Mouse (Mus musculus): Measurements from ENCODE around the gene Arl4a.

Arl4a gene

GRCm38 (mm10) chr12:40008459-40008858 lies 29.4 kb downstream of the Arl4a start:
- no peak for DNase-seq

- DNase-seq: no peak
Measured at GRCm38 (mm10) chr12:40004766-40005165, 33.1 kb downstream of the Arl4a start.

- no peak for DNase-seq
Measured at GRCm38 (mm10) chr12:39998853-39999195, 39.0 kb downstream of the Arl4a start.

GRCm38 (mm10) chr12:39998070-39998852 lies 39.6 kb downstream of the Arl4a start:
- no peak for DNase-seq

- DNase-seq: no peak
Measured at GRCm38 (mm10) chr12:39997651-39998050, 40.2 kb downstream of the Arl4a start.

DNA sequence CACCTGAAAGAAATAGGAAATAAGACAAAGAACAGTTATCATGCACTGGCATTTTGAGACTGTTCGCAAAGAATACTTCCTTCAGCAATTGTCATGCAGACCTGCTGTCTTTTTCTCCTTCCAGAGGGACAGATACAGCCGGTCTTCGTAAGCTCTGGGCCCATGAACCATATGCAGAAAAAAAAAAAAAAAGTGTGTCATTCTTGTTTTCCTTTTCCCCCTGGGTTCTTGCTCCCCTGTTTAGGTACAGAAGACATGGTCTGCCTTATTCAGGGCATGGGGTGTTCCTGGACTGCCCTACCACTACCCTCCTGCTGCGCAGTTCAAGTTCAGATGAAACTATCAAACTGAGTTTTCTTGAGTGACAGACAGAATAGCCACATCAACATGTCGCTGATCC lies 41.8 kb downstream of the Arl4a start:
- no peak for DNase-seq

DNA sequence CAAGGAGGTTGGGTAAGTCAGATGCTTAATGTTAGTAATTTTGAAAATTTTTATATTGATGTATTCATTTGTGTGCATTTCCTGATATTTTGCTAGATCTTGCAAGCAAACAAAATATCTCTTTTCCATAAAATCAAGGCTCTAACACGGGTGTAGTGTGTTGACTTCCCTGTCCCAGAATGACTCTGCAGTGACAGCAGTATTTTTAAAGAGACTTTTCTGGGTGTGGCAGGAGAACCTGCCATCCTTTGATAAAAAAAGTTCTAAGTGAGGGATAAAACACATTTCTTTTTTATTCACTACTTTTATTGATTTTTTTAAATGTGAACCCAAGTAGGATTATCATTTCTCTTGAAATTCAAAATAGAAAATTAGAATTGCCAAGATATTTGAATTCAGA lies 42.2 kb downstream of the Arl4a start:
- DNase-seq: no peak

GRCm38 (mm10) chr12:39992767-39993302 lies 45.0 kb downstream of the Arl4a start:
- DNase-seq: no peak

- DNase-seq: no peak
Measured at GRCm38 (mm10) chr12:39990830-39991780, 46.7 kb downstream of the Arl4a start.

GRCm38 (mm10) chr12:39989136-39989535 lies 48.7 kb downstream of the Arl4a start:
- no peak for DNase-seq

DNA sequence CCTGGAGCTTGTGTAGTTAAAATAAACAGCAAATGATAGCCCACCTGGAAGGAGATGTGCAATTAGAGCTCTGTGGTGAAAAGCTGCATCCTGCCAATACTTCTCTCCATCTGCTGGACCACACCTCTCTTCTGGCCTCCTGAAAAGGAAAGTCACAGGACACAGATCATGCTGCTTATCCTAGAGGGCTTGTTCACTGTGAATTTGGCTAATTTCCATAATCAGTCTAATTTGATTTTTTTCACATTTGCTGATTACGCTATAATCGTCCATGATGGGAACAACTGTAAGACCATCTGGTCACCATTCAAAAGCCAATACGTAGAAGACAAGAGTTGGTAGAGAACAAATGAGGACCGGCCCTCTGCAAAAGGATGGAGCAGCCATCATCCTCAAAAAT lies 50.6 kb downstream of the Arl4a start:
- no peak for DNase-seq

GRCm38 (mm10) chr12:39985639-39986038 lies 52.2 kb downstream of the Arl4a start:
- no peak for DNase-seq

DNA sequence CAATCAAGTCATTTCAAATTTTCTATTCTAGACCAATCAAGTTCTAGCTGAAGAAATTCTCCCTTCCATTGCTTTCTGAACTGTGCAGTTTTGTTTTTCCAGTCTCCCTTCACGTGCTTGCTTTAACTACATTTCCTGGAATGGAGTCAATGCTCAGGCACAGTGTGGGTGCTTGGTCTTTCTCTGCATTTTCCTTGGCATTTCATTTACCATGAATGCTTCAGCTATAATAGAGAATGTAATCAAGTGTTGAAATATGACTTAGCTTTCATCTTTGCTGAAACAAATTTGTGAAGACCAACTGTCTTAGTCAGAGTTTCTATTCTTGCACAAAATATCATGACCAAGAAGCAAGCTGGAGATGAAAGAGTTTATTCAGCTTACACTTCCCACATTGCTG lies 58.0 kb downstream of the Arl4a start:
- no peak for DNase-seq

GRCm38 (mm10) chr12:39979066-39979465 lies 58.8 kb downstream of the Arl4a start:
- no peak for DNase-seq

DNA sequence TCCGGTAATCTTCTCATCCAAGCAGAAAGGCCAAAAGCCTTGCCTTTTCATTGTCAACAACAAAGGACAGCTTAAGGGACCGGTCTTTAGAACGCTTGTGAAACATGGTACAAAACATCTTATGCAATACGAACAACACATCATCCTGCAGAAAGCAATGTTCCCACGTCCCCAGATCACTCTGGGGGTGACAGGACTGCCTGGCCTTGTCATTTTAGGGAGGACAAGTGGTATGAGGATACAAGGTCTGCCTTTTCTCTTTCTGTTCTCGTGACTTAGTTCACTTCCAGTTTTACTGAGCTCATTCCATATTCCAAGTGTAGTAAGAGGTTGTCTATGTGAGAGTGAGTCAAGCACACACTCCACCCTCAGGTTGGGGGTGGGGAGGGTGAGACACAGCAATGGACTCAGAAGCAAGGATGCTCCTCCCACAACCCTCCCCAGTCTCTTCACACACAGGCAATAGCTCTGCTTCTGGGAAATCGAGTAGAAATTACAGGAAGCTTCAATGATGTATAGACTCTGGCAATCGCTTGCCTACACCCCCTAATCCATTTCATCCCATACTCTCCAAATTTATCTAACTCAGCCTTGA lies 59.7 kb downstream of the Arl4a start:
- no peak for DNase-seq

DNA sequence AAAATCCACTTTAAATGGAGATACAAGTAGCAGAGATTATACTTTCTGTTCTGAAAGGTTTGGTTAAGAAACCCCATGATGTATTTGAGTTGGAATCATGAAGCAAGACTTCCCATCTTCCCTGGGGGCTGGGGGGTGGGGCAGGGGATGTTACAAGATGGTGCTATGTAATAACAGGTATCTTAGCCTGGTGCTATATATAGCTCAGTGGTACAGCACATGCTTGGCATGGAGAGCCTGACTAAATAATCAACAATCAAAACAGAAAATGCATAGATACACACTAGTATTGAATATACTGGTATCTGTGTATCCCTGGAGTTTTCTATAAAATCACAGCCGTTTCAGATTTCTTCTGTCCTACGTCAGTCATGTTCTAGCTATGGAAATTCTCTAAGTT lies 61.4 kb downstream of the Arl4a start:
- DNase-seq: no peak

- no peak for DNase-seq
Measured at GRCm38 (mm10) chr12:39975829-39976340, 61.9 kb downstream of the Arl4a start.

GRCm38 (mm10) chr12:39974977-39975583 lies 62.7 kb downstream of the Arl4a start:
- DNase-seq: no peak

DNA sequence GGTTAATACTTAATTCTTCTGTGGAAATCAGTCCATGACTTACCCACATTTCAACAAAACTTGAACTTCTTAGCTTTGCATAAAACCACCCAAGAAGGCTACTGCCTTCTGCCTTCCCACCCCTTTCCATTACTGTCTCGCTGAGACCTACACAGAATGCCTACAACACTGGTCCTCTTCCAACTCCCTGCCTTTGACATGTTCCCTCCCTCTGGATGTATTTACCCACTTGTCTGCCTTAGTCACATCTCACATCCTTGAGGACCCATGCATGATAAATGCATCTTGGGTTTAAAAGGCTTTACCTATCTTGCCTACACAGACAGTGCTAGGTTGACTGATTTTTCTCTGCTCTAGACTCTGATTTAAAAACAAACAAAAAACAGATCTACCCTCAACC lies 63.6 kb downstream of the Arl4a start:
- DNase-seq: no peak

- DNase-seq: no peak
Measured at GRCm38 (mm10) chr12:39969500-39969899, 68.3 kb downstream of the Arl4a start.

- no peak for DNase-seq
Measured at GRCm38 (mm10) chr12:39968109-39968508, 69.7 kb downstream of the Arl4a start.

GRCm38 (mm10) chr12:39959166-39959565 lies 78.7 kb downstream of the Arl4a start:
- DNase-seq: no peak
